Comparison of ENCODE assay signal across 14 mouse cellular contexts in the genomic region with DNA sequence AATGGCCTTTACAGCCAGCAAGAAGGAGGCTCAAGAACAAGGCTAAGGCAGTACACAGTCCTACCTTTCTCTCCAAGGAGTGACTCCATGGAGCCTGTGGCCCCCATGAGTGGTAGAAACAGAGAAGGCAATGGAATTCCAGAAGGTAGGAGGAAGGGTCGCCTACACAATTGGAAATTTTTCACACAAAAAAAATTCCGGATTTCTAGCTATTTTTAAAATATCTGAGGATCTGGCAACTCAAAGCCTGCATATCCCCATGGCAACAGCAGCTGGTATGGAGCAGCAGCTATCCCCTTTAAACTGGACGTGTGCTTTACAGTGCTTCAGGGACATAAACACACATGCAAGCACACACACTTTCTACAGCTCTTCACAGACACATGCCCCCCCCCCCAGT. TPM values are rescaled to one million over a fixed set of nuclear protein-coding genes. Genes with fewer than 3 reads are reported as not detected.
A peak's percentile ranks its signal among the peaks of the same experiment; 100 is the strongest.
DNase-seq lines count a peak whose midpoint lies in the region; ATAC-seq lines count a peak whose summit lies in the region.
"Had no signal": no experiment of that assay in that cellular context is flagged by ENCODE, and none has a peak within 500 bp of the region (broad histone marks: within the 10 kb centered on the region; RNA-seq: fewer than 3 reads in every experiment).

No protein-coding gene starts in this region.

- no peak for DNase-seq in frontal cortex, postnatal 14 days (ENCODE audit: low spot score in 2 of 2)
- DNase-seq in left cerebral cortex, adult 18-20 months (ENCODE audit: low spot score in 2 of 2): peak; percentile 13 to 37
- DNase-seq in left cerebral cortex, adult 11 months (ENCODE audit: low spot score): no peak
- peak; percentile 79 for DNase-seq in brain, adult 2 months (ENCODE audit: low read depth, low spot score)
- peak; percentile 71 for DNase-seq in layer of hippocampus, adult 9-11 months
- no peak for DNase-seq in thymus, postnatal 36 days
- DNase-seq in B cell, adult 2 months: no peak
- DNase-seq: adrenal gland, adult 8-10 months; cerebellum, adult 18-20 months; gastrocnemius, postnatal 10 days; heart, adult 2 months; thymus, adult 18-20 months had no signal

- ATAC-seq in frontal cortex, adult (ENCODE audit: low TSS enrichment): peak; percentile 88

RNA-seq across cellular contexts. Expression of a gene that starts 4.7 kb away (rescaled TPM):
- 10 to 100 TPM; 11.9 to 14.0 TPM for total RNA-seq in left cerebral cortex, adult 18-20 months (2021)
- total RNA-seq: heart, adult 2 months; hematopoietic stem cell, adult 5-6 weeks had no signal

RNA-seq across cellular contexts. Expression of a gene that starts 31.5 kb away (rescaled TPM):
- total RNA-seq in left cerebral cortex, adult 18-20 months (2021): 1 to 10 TPM; 9.1 to 9.4 TPM
- total RNA-seq: adrenal gland, adult 8-10 months; gastrocnemius, postnatal 10 days; heart, adult 2 months; hematopoietic stem cell, adult 5-6 weeks had no signal

Comparison
In these comparisons a context has a peak if more than half of its experiments do, and no peak if none do; other contexts are left out.
1. DNase-seq: peak in left cerebral cortex, adult 18-20 months (2 of 2), brain, adult 2 months (single experiment) and layer of hippocampus, adult 9-11 months (single experiment); none in frontal cortex, postnatal 14 days (0 of 2), left cerebral cortex, adult 11 months (single experiment), thymus, postnatal 36 days (0 of 2) and B cell, adult 2 months (0 of 2).